Mouse (Mus musculus) intestine, postnatal 0 days (tissue): ENCODE data around the gene Stk39. TPM values are rescaled to one million over a fixed set of nuclear protein-coding genes. Genes with fewer than 3 reads are reported as not detected.

ENCODE experiments used
- ATAC-seq: fragments of 200-750 bp; cut with Nextera tagmentation; 2 replicates; pipeline ENCODE4 v1.8.0; 2017; ENCODE audit warnings: mild to moderate bottlenecking, moderate TSS enrichment, moderate library complexity
- H3K27ac ChIP-seq: fragments of 300-500 bp; sonication (generic); 2 replicates; pipeline ENCODE4 v1.5.1; 2014; ENCODE audit warnings: mild to moderate bottlenecking, low read depth, low read length, moderate library complexity
- H3K27me3 ChIP-seq: fragments of 300-500 bp; sonication (generic); replicated peaks from 2 replicates; pipeline ENCODE4 v1.6.1; 2014; ENCODE audit warnings: low read length, mixed read lengths; ENCODE audit not compliant: control insufficient read depth, insufficient read depth
- H3K36me3 ChIP-seq: fragments of 300-500 bp; sonication (generic); 2 replicates; pipeline ENCODE4 v1.6.1; 2014; ENCODE audit warnings: mild to moderate bottlenecking, moderate library complexity; ENCODE audit not compliant: control insufficient read depth, insufficient read depth
- H3K4me1 ChIP-seq: fragments of 300-500 bp; sonication (generic); replicated peaks from 2 replicates; pipeline ENCODE4 v1.6.1; 2014; ENCODE audit warnings: antibody characterized with exemption, low read length, mixed read lengths; ENCODE audit not compliant: control insufficient read depth, insufficient read depth
- H3K4me2 ChIP-seq: fragments of 300-500 bp; sonication (generic); replicated peaks from 2 replicates; pipeline ENCODE4 v1.6.1; 2014; ENCODE audit warnings: low read depth, mild to moderate bottlenecking, moderate library complexity
- H3K4me3 ChIP-seq: fragments of 300-500 bp; sonication (generic); 2 replicates; pipeline ENCODE4 v1.5.1; 2014; ENCODE audit warnings: low read depth, low read length
- H3K9ac ChIP-seq: fragments of 300-500 bp; sonication (generic); 2 replicates; pipeline ENCODE4 v1.6.1; 2014; ENCODE audit warnings: mild to moderate bottlenecking, low read depth, low read length
- H3K9me3 ChIP-seq: fragments of 300-500 bp; sonication (generic); 2 replicates; pipeline ENCODE4 v1.6.1; 2016; ENCODE audit warnings: mixed run types; ENCODE audit not compliant: control insufficient read depth
- CTCF ChIP-seq: sonication (generic); IDR thresholded peaks from 2 replicates; pipeline ENCODE4 v1.5.1; 2016; ENCODE audit warnings: low read depth, mild to moderate bottlenecking, control low read depth, antibody characterized with exemption, moderate library complexity
- WGBS: fragments of 180-500 bp; shearing (Covaris S2); extraction: QIAGEN DNeasy Blood & Tissue Kit; methylation state at CpG from one replicate; pipeline ENCODE4 v1.1.7; 2014; 5-methylcytosine and 5-hydroxymethylcytosine counted together
- polyA plus RNA-seq: library from polyadenylated mRNA; unstranded; fragments of >200 nt; fragmentation: Nextera tagmentation; extraction: Ambion mirVana; gene quantifications from 2 replicates; pipeline ENCODE4 v1.2.1, GENCODE M21; 2015

Gene Stk39
- polyA plus RNA-seq, 1 experiment from 2014 or later = 10.1 TPM

GRCm38 (mm10) chr2:68214400-68214799, 257.7 kb downstream of the Stk39 start:
- H3K9me3 ChIP-seq = no peaks in the 10 kb centered on the region
- 90% methylated on average over 6 of the region's 6 CpGs for WGBS

DNA sequence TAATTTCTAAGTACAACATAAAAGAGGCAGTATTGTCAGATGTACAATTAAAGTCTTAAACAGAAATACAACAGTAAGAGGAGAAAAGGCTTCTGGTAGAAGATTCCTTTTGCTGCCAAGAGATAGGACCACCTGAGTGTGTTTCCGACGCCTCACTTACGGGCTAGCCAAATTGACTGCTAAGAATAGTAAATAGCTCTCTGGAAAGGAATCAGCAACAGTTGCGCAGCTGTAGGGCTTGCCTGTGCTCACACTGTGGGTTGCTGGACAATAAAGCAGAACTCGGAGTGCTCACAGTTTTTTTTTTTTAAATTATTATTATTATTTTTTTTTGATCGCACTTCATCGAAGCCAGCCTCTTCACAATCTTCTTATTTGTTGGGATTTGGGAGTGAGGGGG, 260.6 kb downstream of the Stk39 start:
- Histone ChIP-seq H3K27ac (no peak overlapping the region), H3K4me3 (no peak overlapping the region), H3K9me3 (no peaks in the 10 kb centered on the region), H3K36me3 (peaks cover 7% of the 10 kb centered on the region; the same call in 1 of the 2 replicates), H3K27me3 (no peaks in the 10 kb centered on the region), H3K4me1 (no peaks in the 10 kb centered on the region), H3K9ac (no peak overlapping the region), H3K4me2 (no peak overlapping the region)
- TF ChIP-seq CTCF = no peak
- 94% methylated on average over 7 of the region's 7 CpGs for WGBS
- ATAC-seq = no peak

More at GRCm38 (mm10) chr2:68214400-68214799, 257.7 kb downstream of the Stk39 start:
- Histone ChIP-seq H3K4me2 (no peak overlapping the region), H3K4me1 (no peaks in the 10 kb centered on the region), H3K27ac (no peak overlapping the region), H3K9ac (no peak overlapping the region), H3K4me3 (no peak overlapping the region), H3K36me3 (peaks cover 7% of the 10 kb centered on the region; the same call in 1 of the 2 replicates), H3K27me3 (no peaks in the 10 kb centered on the region)
- no peak for TF ChIP-seq CTCF
- ATAC-seq = no peak

DNA sequence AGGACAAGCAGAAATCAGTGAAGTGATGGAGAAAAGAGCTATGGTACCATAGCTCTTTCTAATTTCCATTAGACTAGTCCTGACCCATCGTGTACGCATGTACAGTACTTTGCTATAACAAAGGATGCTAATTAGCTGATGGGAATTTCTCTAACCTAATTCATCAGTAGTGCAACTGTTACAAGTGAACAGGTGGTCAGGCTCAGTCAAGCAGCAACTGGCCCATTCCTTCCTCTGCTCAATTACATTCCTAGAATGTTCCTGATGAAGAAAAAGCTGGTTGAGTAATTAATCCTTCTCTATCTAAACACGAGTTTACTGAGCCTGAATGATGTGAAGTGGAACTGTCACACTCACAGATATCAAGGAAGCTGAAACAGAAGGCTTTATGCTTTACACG, 275.8 kb downstream of the Stk39 start:
- 66% methylated on average over 4 of the region's 4 CpGs for WGBS
- Histone ChIP-seq H3K4me1 (peaks cover 3% of the 10 kb centered on the region; the same call in 1 of the 2 replicates), H3K36me3 (no peaks in the 10 kb centered on the region), H3K4me2 (no peak overlapping the region), H3K27me3 (no peaks in the 10 kb centered on the region), H3K4me3 (no peak overlapping the region), H3K9ac (no peak overlapping the region), H3K9me3 (no peaks in the 10 kb centered on the region), H3K27ac (no peak overlapping the region)
- no peak for TF ChIP-seq CTCF
- ATAC-seq = no peak

DNA sequence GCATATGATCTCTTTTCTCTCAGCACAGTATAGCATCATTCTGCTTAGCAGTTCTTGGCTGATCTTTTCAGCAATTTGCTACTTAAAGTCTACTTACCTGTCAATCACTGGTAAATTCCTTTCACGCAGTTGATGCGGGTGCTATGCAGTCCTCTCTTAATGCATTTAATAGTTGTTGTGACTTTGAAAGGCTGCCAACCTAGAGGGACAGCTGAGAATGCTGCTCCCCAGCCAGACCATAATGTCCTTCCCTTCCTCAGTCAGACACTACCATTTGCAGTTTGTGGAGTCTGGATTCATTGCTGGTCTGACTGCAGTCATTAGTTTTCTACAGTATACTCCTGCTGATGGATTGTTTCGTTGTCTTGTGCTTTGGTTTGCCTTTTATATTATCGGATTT, 277.6 kb downstream of the Stk39 start:
- no peak for ATAC-seq
- 81% methylated on average over 4 of the region's 4 CpGs for WGBS
- Histone ChIP-seq H3K4me2 (no peak overlapping the region), H3K4me1 (peaks cover 3% of the 10 kb centered on the region; the same call in 1 of the 2 replicates), H3K27ac (no peak overlapping the region), H3K4me3 (no peak overlapping the region), H3K9ac (no peak overlapping the region), H3K9me3 (no peaks in the 10 kb centered on the region), H3K36me3 (no peaks in the 10 kb centered on the region), H3K27me3 (no peaks in the 10 kb centered on the region)
- TF ChIP-seq CTCF = no peak

DNA sequence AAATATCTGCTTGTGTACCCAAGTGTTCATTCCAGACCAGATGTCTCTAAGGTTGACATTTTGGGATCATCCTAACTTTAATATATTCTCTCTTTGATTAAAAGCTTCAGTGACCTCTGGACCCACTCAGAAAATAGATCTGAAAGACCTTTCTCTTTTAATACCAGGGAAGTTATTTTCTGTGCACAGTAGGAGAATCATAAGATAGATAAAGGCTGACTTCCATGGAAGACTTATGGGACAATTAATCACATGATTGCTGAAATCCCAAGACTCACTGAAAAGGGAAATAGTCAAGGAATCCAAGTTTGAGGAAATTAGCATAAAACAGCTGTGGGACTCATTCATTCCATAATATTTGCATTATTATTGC, 278.6 kb downstream of the Stk39 start:
- H3K27ac ChIP-seq = no peak overlapping the region
- no peak overlapping the region for H3K9ac ChIP-seq
- no peak for ATAC-seq
- no peak overlapping the region for H3K4me3 ChIP-seq
- H3K27me3 ChIP-seq = no peaks in the 10 kb centered on the region
- no peak for TF ChIP-seq CTCF
- peaks cover 3% of the 10 kb centered on the region; the same call in 1 of the 2 replicates for H3K4me1 ChIP-seq
- H3K9me3 ChIP-seq = no peaks in the 10 kb centered on the region
- no peak overlapping the region for H3K4me2 ChIP-seq
- H3K36me3 ChIP-seq = no peaks in the 10 kb centered on the region

- no peaks in the 10 kb centered on the region for H3K27me3 ChIP-seq
- H3K4me2 ChIP-seq = no peak overlapping the region
- H3K4me3 ChIP-seq = no peak overlapping the region
- H3K9ac ChIP-seq = no peak overlapping the region
- peak; percentile 84 for ATAC-seq
- H3K4me1 ChIP-seq = peaks cover 3% of the 10 kb centered on the region; the same call in 1 of the 2 replicates
- H3K36me3 ChIP-seq = no peaks in the 10 kb centered on the region
- no peak overlapping the region for H3K27ac ChIP-seq
- no peaks in the 10 kb centered on the region for H3K9me3 ChIP-seq
- no peak for TF ChIP-seq CTCF
- WGBS = 53% methylated on average over 5 of the region's 5 CpGs
These were observed 279.2 kb downstream of the Stk39 start for GRCm38 (mm10) chr2:68192605-68193464.
